Mouse (Mus musculus): ENCODE measurements at regions not wholly inside any gene's neighbourhood (a gene's known extent, or its start where the extent isn't known, plus 50 kb on each side); places are given as distances from the start of the nearest gene placed in this dataset.

DNA sequence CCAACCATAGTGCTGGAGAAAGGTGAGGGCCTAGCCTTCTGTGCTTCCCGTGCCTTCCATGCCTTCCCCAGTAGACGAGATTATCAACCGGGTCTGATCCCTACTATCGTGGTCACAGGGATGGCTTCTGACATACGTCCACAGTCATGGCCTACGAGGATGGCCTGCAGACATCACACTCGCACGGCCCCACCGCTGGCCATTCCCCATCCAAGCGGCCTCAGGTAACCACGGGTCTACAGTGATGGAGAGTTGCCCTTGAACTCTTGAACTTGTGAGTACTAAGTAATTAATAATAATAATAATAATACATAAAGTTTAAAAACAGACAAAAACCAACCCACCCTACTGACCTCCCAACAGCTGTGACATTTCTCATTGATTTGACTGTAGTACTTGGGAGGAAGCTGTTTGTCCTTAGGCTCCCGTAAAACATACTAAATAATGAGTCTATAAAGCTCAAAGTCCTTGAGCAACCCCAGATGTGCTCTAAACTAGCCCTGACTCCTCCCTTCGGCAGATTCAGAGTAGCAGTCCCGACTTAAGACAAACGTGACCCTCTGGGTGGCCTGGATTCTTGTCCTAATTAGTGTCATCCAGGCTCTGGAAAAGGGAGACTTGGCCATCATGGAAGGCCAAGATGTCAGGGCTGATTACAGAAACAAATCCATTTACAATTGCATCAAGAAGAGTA is 225.9 kb upstream of the Jarid2 start:
- Histone ChIP-seq H3K27me3 (peaks cover 4% of the 10 kb centered on the region; the same call in 1 of the 2 replicates), H3K4me1 (peaks cover 6% of the 10 kb centered on the region; the same call in 1 of the 2 replicates), H3K4me2 (replicated peaks) (no peak overlapping the region), H3K4me3 (no peak overlapping the region), H3K36me3 (no peaks in the 10 kb centered on the region), H3K27ac (replicated peaks) (no peak overlapping the region), H3K9me3 (no peaks in the 10 kb centered on the region), H3K9ac (replicated peaks) (no peak overlapping the region)
- no peak for ATAC-seq (ENCODE audit: low FRiP score, low read depth)
- 90% methylated on average over 15 of the region's 15 CpGs for WGBS

DNA sequence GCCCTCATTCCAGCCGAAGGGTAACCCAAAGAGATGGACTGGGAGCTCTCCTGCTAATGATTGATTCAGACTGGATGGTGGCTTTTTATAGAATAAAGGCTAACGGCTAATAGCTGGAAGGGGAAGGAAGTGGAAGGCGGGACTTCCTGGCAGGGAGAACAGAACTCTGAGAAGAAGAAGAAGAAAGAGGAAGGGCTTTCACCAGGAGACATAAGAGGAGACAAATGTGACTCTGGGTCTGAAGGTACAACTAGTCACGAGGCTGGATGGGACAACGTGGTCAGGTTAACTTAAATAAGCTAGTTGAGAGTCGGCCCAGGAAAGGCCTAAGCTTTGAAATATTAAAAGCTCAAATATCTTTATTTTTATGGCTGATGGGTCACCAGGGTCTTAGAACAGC is 224.8 kb upstream of the Jarid2 start:
- Histone ChIP-seq H3K9me3 (no peaks in the 10 kb centered on the region), H3K4me1 (peaks cover 7% of the 10 kb centered on the region; the same call in 1 of the 2 replicates), H3K4me2 (replicated peaks) (no peak overlapping the region), H3K27me3 (peaks cover 4% of the 10 kb centered on the region; the same call in 1 of the 2 replicates), H3K9ac (replicated peaks) (no peak overlapping the region), H3K27ac (replicated peaks) (no peak overlapping the region), H3K36me3 (no peaks in the 10 kb centered on the region), H3K4me3 (no peak overlapping the region)
- 87% methylated on average over 6 of the region's 6 CpGs for WGBS
- no peak for ATAC-seq (ENCODE audit: low FRiP score, low read depth)

DNA sequence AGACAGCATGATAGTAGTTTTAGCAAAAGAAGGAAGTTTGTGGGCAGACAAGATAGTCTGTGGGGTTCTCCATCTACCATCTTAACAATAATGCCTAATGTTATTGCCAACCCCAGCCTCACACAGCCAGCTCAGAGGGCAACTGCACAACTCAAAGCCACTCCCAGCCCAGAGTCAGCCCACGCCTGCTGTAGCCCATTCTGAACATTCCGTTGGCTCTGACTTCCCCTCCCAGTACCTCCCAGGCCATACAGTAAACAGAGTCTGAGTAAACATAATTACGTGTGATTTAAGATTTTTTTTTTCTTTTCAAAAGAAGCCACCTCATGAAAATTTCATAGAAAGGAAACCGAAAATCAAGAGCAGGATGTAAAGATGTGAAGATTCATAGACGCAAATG is 222.3 kb upstream of the Jarid2 start:
- Histone ChIP-seq H3K4me3 (no peak overlapping the region), H3K27me3 (peaks cover 4% of the 10 kb centered on the region; the same call in 1 of the 2 replicates), H3K27ac (replicated peaks) (no peak overlapping the region), H3K4me2 (replicated peaks) (no peak overlapping the region), H3K36me3 (no peaks in the 10 kb centered on the region), H3K4me1 (peaks cover 8% of the 10 kb centered on the region; the same call in 1 of the 2 replicates), H3K9ac (replicated peaks) (no peak overlapping the region), H3K9me3 (no peaks in the 10 kb centered on the region)
- no peak for ATAC-seq (ENCODE audit: low FRiP score, low read depth)
- WGBS = 67% methylated on average over 5 of the region's 5 CpGs

DNA sequence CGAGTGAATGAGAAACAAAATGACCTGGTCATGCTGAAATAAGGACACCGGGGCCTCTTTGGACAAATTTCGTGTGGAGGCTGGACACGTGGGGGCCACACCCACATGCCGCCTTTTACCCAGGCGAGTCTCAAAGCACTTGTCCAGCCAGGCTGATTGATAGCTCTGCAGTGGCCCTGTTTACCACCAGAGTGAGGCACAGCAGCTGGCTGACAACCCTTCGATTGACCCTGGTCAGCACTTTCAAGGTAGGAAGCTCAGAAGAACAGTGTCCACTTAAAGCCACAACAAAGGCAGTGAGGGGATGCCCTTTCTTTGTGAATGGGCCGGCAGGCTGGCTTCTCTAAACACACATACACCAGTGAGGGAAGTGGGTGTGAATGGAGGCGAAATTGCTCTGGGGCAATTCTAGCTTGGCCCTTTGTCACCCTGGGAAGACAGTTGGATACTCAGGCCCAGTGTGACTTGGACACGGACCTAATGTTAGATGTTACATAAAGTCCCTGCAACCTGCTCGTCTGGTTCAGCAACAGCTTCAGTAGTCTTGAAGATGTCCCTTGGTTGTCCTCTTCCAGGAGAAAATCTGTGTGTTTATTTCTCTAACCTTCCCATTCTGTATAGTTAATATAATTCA is 219.6 kb upstream of the Jarid2 start:
- H3K27me3 ChIP-seq = peaks cover 11% of the 10 kb centered on the region
- H3K9me3 ChIP-seq = no peaks in the 10 kb centered on the region
- WGBS = 34% methylated on average over 11 of the region's 11 CpGs
- H3K36me3 ChIP-seq = no peaks in the 10 kb centered on the region
- no peak overlapping the region for H3K27ac ChIP-seq (replicated peaks)
- no peak overlapping the region for H3K4me2 ChIP-seq (replicated peaks)
- no peak for ATAC-seq (ENCODE audit: low FRiP score, low read depth)
- no peak overlapping the region for H3K9ac ChIP-seq (replicated peaks)
- H3K4me1 ChIP-seq = peaks cover 7% of the 10 kb centered on the region; the same call in 1 of the 2 replicates
- H3K4me3 ChIP-seq = no peak overlapping the region

DNA sequence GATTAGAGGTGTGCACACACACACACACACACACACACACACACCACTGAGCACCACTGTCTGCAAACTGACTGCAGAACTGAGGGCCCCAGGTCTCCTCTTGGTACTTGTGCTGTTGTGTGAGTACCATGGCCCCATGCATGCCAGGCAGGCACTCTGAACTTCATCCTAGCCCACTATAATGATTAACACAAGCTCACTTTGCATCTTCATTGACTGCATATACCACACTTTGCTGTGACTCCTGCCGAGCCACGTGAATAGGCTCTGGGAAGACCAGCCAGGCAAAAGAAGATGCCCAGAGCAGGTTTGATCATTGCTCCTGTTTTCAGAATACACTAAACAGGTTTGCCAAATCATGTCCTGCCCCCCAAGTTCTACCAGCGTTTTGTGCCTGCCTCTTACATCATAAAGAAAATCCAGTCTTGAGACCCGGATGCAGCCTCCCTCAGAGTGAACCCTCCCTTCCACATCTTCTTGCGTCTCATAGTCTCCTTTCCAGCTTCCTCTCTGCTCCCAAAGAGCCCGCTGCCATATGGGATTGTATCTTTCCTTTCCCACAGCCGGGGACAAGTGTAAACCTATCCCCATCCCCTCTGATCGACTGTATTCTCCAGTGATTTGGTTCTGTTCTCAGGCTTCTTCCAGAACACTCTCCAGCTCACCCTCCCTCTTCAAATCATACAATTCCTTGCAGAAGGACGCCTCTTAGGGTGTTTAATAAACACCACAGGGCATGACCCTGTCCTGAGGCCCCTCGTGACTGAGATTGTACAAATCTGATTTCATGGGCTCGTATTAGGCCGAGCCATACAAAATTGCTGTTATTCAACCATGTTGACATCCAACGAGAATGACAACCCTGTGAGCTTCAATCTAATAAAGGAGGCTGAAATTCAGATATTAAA is 215.6 kb upstream of the Jarid2 start:
- Histone ChIP-seq H3K9ac (replicated peaks) (no peak overlapping the region), H3K4me2 (replicated peaks) (no peak overlapping the region), H3K27me3 (peaks cover 12% of the 10 kb centered on the region), H3K4me1 (peaks cover 7% of the 10 kb centered on the region; the same call in 1 of the 2 replicates), H3K27ac (replicated peaks) (no peak overlapping the region), H3K9me3 (no peaks in the 10 kb centered on the region), H3K4me3 (no peak overlapping the region), H3K36me3 (no peaks in the 10 kb centered on the region)
- no peak for ATAC-seq (ENCODE audit: low FRiP score, low read depth)
- 53% methylated on average over 13 of the region's 13 CpGs for WGBS

DNA sequence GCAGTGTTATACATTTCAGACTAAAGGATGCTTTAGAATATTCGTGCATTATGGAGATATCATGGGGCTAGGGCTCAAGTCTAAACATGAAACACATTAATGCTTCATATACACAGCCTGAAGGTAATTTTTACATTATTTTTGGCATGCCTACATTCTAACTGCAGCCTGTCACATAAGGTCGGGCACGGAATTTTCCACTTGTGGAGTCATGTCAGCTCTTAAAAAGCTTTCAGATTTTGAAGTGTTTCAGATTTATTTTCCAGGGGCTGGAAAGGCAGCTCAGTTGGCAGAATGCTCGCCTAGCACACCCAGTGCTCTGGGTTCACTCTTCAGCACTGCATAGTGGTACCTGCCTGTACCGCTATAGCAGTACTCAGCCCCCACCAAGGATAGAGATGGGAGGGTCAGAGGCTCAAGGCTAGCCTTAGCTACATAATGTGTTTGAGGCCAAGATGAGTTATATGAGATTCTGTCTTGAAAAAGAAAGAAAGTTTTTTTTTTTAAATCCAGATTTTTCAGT is 214.6 kb upstream of the Jarid2 start:
- Histone ChIP-seq H3K27me3 (peaks cover 12% of the 10 kb centered on the region), H3K36me3 (no peaks in the 10 kb centered on the region), H3K9me3 (no peaks in the 10 kb centered on the region), H3K4me2 (replicated peaks) (no peak overlapping the region), H3K4me1 (peaks cover 4% of the 10 kb centered on the region; the same call in 1 of the 2 replicates), H3K27ac (replicated peaks) (no peak overlapping the region), H3K9ac (replicated peaks) (no peak overlapping the region), H3K4me3 (no peak overlapping the region)
- no peak for ATAC-seq (ENCODE audit: low FRiP score, low read depth)
- WGBS = 88% methylated on average over 5 of the region's 5 CpGs

DNA sequence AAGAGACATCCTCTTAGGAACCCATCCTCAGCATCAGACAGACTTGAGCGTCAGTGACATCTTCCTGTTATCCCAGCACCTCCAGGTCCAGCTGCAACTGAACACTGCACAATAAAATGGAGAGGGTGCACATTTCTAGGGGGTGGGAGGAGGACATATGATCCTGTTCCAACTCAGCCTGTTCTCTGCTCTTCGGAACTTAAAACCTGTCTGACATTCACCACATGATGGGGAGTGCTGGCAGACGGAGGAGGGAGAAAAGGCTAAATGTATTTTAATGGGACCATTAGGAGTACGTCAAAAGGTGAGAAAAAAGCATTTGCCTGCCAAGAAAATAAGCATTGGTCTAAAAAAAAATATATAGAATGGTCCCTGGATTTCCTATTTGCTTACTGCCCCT is 212.4 kb upstream of the Jarid2 start:
- Histone ChIP-seq H3K4me1 (peaks cover 6% of the 10 kb centered on the region), H3K9me3 (no peaks in the 10 kb centered on the region), H3K4me2 (replicated peaks) (no peak overlapping the region), H3K9ac (replicated peaks) (no peak overlapping the region), H3K36me3 (no peaks in the 10 kb centered on the region), H3K27ac (replicated peaks) (no peak overlapping the region), H3K27me3 (peaks cover 12% of the 10 kb centered on the region), H3K4me3 (no peak overlapping the region)
- ATAC-seq (ENCODE audit: low FRiP score, low read depth) = no peak
- 91% methylated on average over 4 of the region's 4 CpGs for WGBS

DNA sequence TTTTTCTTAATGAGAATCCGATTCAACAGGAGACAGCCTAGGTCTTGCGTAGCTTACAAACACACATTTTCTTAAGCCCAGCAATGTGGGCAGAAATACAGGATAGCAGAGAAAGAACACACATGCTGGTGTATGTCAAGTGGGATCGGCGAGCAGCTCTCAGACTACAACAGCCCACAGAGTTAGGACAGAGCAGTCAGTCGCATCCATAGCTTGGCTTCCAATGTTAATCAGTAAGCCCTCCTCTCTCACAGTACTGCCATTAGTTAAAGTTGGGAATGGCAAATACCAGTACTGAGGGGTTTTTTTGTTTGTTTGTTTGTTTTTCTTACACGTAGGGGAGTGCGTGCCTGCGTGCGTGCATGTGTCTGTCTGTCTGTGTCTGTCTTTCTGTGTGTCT is 212.0 kb upstream of the Jarid2 start:
- no peak overlapping the region for H3K27ac ChIP-seq (replicated peaks)
- H3K4me2 ChIP-seq (replicated peaks) = no peak overlapping the region
- no peak overlapping the region for H3K4me3 ChIP-seq
- 91% methylated on average over 9 of the region's 9 CpGs for WGBS
- H3K27me3 ChIP-seq = peaks cover 12% of the 10 kb centered on the region
- peaks cover 6% of the 10 kb centered on the region for H3K4me1 ChIP-seq
- H3K9me3 ChIP-seq = no peaks in the 10 kb centered on the region
- no peaks in the 10 kb centered on the region for H3K36me3 ChIP-seq
- H3K9ac ChIP-seq (replicated peaks) = no peak overlapping the region
- no peak for ATAC-seq (ENCODE audit: low FRiP score, low read depth)

DNA sequence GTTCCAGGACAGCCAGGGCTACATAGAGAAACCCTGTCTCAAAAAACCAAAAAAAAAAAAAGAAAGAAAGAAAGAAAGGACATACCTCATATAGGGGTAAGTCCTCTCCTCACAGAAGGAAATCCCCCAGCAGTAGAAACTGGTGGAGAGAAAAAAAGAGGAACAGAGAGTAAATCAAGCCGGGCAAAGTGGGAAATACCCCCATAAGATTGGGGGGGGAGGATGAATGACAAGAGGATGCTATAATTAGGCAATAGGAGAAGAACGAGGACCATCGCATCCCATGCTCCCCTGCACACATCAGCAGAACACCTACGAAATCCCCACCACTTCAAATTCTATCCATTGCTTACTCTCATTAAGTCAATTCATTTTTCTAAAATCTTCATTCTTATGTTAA is 211.1 kb upstream of the Jarid2 start:
- H3K4me3 ChIP-seq = no peak overlapping the region
- no peak overlapping the region for H3K27ac ChIP-seq (replicated peaks)
- H3K9ac ChIP-seq (replicated peaks) = no peak overlapping the region
- WGBS = 90% methylated on average over 4 of the region's 4 CpGs
- no peak overlapping the region for H3K4me2 ChIP-seq (replicated peaks)
- no peaks in the 10 kb centered on the region for H3K36me3 ChIP-seq
- peaks cover 6% of the 10 kb centered on the region for H3K4me1 ChIP-seq
- H3K9me3 ChIP-seq = no peaks in the 10 kb centered on the region
- no peak for ATAC-seq (ENCODE audit: low FRiP score, low read depth)
- peaks cover 7% of the 10 kb centered on the region for H3K27me3 ChIP-seq

DNA sequence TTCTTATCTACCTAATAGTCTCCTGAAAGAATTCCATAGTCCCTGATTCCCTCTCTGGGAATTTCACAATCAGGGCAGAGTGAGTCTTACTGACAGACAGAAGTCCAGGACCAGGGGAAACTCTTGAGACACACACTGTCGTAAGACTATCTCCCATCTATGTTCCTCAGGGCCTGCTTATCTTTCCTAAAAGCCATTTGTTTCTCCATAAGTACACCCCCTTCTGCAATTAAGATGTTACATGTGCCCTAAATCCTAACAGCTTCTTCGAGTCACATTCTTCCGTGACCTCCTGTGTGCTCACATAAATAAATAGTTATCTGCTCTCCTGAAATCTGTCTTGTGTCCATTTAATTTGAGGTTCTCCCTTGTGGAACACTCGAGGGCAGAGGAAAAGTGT is 205.8 kb upstream of the Jarid2 start:
- Histone ChIP-seq H3K4me2 (replicated peaks) (no peak overlapping the region), H3K4me3 (no peak overlapping the region), H3K4me1 (peaks cover 6% of the 10 kb centered on the region; the same call in 1 of the 2 replicates), H3K27me3 (no peaks in the 10 kb centered on the region), H3K9me3 (no peaks in the 10 kb centered on the region), H3K27ac (replicated peaks) (no peak overlapping the region), H3K9ac (replicated peaks) (no peak overlapping the region), H3K36me3 (no peaks in the 10 kb centered on the region)
- ATAC-seq (ENCODE audit: low FRiP score, low read depth) = no peak
- WGBS = 82% methylated on average over 4 of the region's 4 CpGs

DNA sequence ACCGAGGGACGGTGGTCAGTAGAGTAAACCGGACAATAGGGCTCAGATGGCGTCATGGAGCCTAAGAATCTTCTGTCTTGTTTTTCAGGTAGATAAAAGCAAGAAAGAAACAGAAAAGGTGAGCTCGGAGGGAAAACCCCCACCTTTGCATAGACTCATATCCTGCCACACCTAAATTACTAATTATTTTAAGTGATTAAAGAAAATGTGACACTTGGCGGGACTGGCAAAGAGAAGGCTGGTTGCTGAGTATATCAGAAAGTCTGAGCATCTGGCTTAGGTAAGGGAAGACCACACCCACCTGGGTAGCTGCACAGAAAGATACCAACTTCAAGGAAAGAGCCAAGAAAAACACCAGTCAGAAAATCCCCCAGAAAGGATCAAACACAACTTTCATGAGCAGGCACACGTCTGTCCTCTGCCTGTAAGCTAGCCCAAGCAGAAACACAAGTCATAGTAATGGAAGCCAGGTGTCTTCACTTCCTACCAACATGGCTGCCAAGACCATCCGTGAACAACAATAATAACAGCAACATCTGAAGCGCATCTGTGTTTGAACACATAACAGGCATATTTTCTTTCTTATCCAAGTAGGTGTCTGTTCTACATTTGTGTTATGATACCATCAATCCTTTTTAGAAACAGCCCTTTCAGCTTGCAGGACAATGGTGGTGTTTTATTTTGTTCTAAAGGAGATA is 198.3 kb upstream of the Jarid2 start:
- H3K9ac ChIP-seq (replicated peaks) = no peak overlapping the region
- H3K27me3 ChIP-seq = no peaks in the 10 kb centered on the region
- no peaks in the 10 kb centered on the region for H3K36me3 ChIP-seq
- 88% methylated on average over 9 of the region's 9 CpGs for WGBS
- no peak overlapping the region for H3K27ac ChIP-seq (replicated peaks)
- H3K4me1 ChIP-seq = no peaks in the 10 kb centered on the region
- H3K4me3 ChIP-seq = no peak overlapping the region
- no peak for ATAC-seq (ENCODE audit: low FRiP score, low read depth)
- H3K9me3 ChIP-seq = no peaks in the 10 kb centered on the region
- no peak overlapping the region for H3K4me2 ChIP-seq (replicated peaks)

Measured in midbrain, embryonic 12.5 days (tissue).